Mouse (Mus musculus): ENCODE measurements around the gene Cisd3. TPM values are rescaled to one million over a fixed set of nuclear protein-coding genes. Genes with fewer than 3 reads are reported as not detected.

The Cisd3 gene
- polyA plus RNA-seq, 1 experiment from 2014 or later, result 45.8 TPM

DNA sequence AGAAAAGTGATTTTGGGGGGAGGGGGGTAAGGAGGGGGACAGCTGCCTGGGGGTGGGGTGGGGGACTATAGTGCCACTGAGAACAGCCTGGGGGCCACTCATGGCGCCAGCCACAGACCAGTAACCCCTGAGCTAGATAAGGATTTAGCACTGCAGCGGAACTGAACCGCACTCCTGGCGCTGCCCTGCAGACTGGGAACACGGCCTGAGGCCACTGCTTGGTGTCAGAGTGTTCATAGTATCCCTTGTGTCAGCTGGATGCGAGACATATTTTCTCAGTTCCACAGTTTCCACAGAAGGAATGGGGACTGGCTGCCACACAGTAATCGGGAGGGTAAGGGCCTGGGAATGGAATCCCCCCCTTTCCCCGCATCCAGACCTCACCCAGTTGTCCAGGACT is 30.4 kb downstream of the Cisd3 start:
- Histone ChIP-seq H3K27ac (ENCODE audit: low read depth, low read length) (no peak overlapping the region; the same call in 1 of the 2 replicates), H3K9ac (ENCODE audit: low read depth, low read length) (no peak overlapping the region), H3K4me2 (no peak overlapping the region), H3K9me3 (replicated peaks; ENCODE audit: control insufficient read depth, low read length) (no peaks in the 10 kb centered on the region), H3K36me3 (ENCODE audit: control insufficient read depth, insufficient read depth, low read length) (peaks cover 37% of the 10 kb centered on the region), H3K27me3 (ENCODE audit: control insufficient read depth, insufficient read depth, low read length) (no peaks in the 10 kb centered on the region), H3K4me1 (ENCODE audit: control insufficient read depth, insufficient read depth, low read length) (no peaks in the 10 kb centered on the region; the same call in 1 of the 2 replicates), H3K4me3 (ENCODE audit: low read depth, low read length) (no peak overlapping the region)
- WGBS (ENCODE audit: insufficient replicate concordance), result 72% methylated on average over 8 of the region's 8 CpGs
- ATAC-seq (replicated peaks; ENCODE audit: insufficient number of reproducible peaks, low FRiP score, low TSS enrichment), result no peak

DNA sequence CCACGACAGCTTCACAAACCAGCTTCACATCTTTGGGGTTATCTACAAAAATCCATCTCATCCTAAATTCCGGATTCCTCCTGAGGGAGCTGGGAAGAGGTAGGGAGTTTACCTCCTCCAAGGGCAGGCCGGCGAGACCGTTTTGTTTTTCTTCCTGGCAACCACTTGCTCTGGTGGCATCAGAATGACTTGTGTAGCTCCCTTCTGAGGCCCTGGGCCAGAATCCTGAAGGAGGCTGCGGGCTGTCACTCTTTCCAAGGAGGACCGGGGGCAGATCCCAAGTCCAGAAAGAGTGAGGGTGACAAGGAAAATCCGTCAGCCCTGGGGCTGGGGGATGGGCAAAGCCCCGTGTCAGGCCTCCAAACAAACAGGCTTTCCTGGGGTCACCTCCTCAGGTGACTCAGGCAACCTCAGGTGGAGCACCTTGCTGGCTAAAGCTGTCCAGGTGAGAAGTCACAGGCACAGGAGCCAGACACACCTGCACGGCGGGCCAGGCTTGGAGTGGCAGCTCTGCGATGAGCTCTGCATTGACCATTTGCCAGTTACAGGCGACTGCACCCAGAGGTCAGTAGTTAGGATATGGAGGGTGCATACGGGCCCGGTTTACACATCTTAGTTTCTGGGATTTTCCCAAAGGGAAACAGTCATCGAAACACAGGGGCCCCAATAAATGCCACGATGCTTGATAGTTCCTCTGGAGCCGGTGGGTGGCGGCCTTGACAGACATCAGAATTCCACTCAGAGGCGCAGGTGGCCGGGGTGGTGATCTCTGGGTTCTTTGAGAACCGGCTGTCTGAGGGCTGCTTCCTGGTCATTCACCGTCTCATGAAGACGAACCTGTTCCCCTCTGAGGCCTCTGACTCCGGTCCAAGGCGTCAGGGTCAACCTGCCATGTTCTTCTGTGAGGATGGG is 32.0 kb downstream of the Cisd3 start:
- no peak overlapping the region for H3K4me2 ChIP-seq
- H3K9ac ChIP-seq (ENCODE audit: low read depth, low read length), result no peak overlapping the region
- H3K36me3 ChIP-seq (ENCODE audit: control insufficient read depth, insufficient read depth, low read length), result peaks cover 46% of the 10 kb centered on the region
- H3K27me3 ChIP-seq (ENCODE audit: control insufficient read depth, insufficient read depth, low read length), result no peaks in the 10 kb centered on the region
- H3K4me1 ChIP-seq (ENCODE audit: control insufficient read depth, insufficient read depth, low read length), result no peaks in the 10 kb centered on the region; the same call in 1 of the 2 replicates
- H3K4me3 ChIP-seq (ENCODE audit: low read depth, low read length), result no peak overlapping the region
- H3K9me3 ChIP-seq (replicated peaks; ENCODE audit: control insufficient read depth, low read length), result no peaks in the 10 kb centered on the region
- 84% methylated on average over 26 of the region's 26 CpGs for WGBS (ENCODE audit: insufficient replicate concordance)
- H3K27ac ChIP-seq (ENCODE audit: low read depth, low read length), result no peak overlapping the region
- no peak for ATAC-seq (replicated peaks; ENCODE audit: insufficient number of reproducible peaks, low FRiP score, low TSS enrichment)

DNA sequence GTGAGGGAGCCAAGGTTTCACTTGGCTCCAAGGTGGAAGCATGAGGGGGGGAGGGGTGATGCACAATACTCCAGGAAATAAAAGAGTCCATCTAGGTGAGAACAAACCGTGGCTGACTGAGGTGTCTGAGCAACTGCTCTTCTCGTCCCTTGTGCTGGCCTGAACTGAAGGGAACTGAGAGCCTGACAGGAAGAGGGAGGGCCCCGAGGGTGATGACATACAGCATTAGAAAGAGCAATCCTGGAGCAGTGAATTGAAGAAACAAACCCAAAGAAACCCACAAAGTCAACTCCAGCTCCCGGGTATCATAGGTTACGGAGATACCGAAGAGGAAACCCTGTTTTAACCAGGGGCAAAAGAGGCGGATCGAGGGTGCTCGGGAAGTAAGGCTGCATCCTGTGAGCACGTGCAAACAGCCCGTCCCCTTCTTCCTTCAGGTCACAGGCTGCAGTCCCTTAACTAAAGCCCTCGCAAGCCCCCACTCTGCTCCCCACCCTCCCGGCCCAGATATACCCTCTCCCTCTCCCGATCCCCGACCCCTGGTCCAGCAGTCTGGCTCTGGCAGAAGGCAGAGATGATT is 32.7 kb downstream of the Cisd3 start:
- no peak overlapping the region for H3K4me3 ChIP-seq (ENCODE audit: low read depth, low read length)
- no peak overlapping the region for H3K9ac ChIP-seq (ENCODE audit: low read depth, low read length)
- H3K27me3 ChIP-seq (ENCODE audit: control insufficient read depth, insufficient read depth, low read length), result no peaks in the 10 kb centered on the region
- peaks cover 45% of the 10 kb centered on the region for H3K36me3 ChIP-seq (ENCODE audit: control insufficient read depth, insufficient read depth, low read length)
- no peak overlapping the region for H3K4me2 ChIP-seq
- H3K9me3 ChIP-seq (replicated peaks; ENCODE audit: control insufficient read depth, low read length), result no peaks in the 10 kb centered on the region
- 61% methylated on average over 15 of the region's 15 CpGs for WGBS (ENCODE audit: insufficient replicate concordance)
- no peaks in the 10 kb centered on the region; the same call in 1 of the 2 replicates for H3K4me1 ChIP-seq (ENCODE audit: control insufficient read depth, insufficient read depth, low read length)
- H3K27ac ChIP-seq (ENCODE audit: low read depth, low read length), result no peak overlapping the region
- ATAC-seq (replicated peaks; ENCODE audit: insufficient number of reproducible peaks, low FRiP score, low TSS enrichment), result no peak

DNA sequence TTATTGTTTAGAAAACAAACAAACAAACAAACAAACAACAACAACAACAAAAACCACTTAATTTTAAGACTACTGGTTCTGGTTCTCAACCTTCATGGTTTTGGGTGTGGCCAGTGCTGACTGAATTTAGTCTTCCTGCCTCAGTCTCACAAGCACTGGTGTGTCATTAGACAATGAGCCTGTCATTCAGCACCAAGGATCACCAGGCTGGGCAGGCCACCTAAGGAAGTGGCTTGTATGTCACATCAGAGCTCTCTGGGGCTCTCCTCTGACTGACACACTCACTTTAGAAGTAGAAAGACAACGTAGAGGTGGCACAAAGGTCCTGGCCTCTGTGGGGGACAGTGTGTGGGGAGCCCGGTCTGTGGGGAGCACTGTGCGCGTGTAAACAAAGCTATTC is 33.4 kb downstream of the Cisd3 start:
- H3K27me3 ChIP-seq (ENCODE audit: control insufficient read depth, insufficient read depth, low read length), result no peaks in the 10 kb centered on the region
- WGBS (ENCODE audit: insufficient replicate concordance), result 79% methylated on average over 4 of the region's 4 CpGs
- no peak overlapping the region for H3K4me3 ChIP-seq (ENCODE audit: low read depth, low read length)
- no peaks in the 10 kb centered on the region; the same call in 1 of the 2 replicates for H3K4me1 ChIP-seq (ENCODE audit: control insufficient read depth, insufficient read depth, low read length)
- no peak overlapping the region for H3K27ac ChIP-seq (ENCODE audit: low read depth, low read length)
- H3K4me2 ChIP-seq, result no peak overlapping the region
- no peak overlapping the region for H3K9ac ChIP-seq (ENCODE audit: low read depth, low read length)
- H3K36me3 ChIP-seq (ENCODE audit: control insufficient read depth, insufficient read depth, low read length), result peaks cover 46% of the 10 kb centered on the region
- H3K9me3 ChIP-seq (replicated peaks; ENCODE audit: control insufficient read depth, low read length), result no peaks in the 10 kb centered on the region
- ATAC-seq (replicated peaks; ENCODE audit: insufficient number of reproducible peaks, low FRiP score, low TSS enrichment), result no peak

DNA sequence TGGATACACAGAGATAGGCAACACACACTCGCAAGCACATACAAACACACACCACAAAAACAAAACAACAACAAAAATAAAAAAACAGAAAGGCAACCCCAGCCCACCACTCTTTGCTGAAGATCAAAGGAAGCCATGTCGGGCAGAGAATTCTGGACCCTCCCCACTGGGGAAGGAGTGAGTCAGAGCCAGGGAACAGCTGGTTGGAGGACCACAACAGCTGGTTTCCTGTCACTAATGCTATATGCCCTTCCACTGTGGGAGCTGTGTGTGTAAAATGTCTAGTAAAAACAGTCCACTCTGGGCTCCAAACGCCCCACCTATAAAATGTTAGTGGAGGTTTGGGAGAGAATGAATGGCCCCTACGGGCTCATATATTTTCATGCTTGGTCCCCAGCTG is 35.7 kb downstream of the Cisd3 start:
- Histone ChIP-seq H3K4me2 (no peak overlapping the region), H3K27me3 (ENCODE audit: control insufficient read depth, insufficient read depth, low read length) (no peaks in the 10 kb centered on the region), H3K4me3 (ENCODE audit: low read depth, low read length) (no peak overlapping the region), H3K27ac (ENCODE audit: low read depth, low read length) (no peak overlapping the region), H3K4me1 (ENCODE audit: control insufficient read depth, insufficient read depth, low read length) (no peaks in the 10 kb centered on the region; the same call in 1 of the 2 replicates), H3K36me3 (ENCODE audit: control insufficient read depth, insufficient read depth, low read length) (peaks cover 48% of the 10 kb centered on the region), H3K9me3 (replicated peaks; ENCODE audit: control insufficient read depth, low read length) (no peaks in the 10 kb centered on the region), H3K9ac (ENCODE audit: low read depth, low read length) (no peak overlapping the region)
- WGBS (ENCODE audit: insufficient replicate concordance), result 88% methylated on average over 4 of the region's 4 CpGs
- ATAC-seq (replicated peaks; ENCODE audit: insufficient number of reproducible peaks, low FRiP score, low TSS enrichment), result no peak

DNA sequence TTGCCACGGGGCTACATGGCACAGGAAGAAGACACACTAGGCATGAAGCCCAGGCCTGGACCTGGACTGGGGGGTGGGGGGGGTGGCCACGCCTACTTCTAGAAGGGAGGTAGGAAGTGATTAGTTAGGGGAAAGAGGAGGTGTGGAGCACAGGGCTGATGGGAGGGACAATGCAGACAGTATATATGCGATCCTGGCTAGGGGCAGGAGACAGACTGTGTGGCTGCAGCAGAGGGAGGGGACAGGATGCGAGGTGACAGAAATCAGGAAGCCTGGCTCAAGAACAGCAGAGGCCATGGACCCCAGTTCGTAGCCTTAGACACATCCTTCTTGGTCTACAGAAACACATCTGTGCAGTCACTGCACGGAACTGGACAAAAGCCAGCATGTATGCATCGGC is 38.1 kb downstream of the Cisd3 start:
- 72% methylated on average over 7 of the region's 7 CpGs for WGBS (ENCODE audit: insufficient replicate concordance)
- no peak overlapping the region for H3K9ac ChIP-seq (ENCODE audit: low read depth, low read length)
- H3K4me3 ChIP-seq (ENCODE audit: low read depth, low read length), result no peak overlapping the region
- no peak overlapping the region for H3K27ac ChIP-seq (ENCODE audit: low read depth, low read length)
- no peaks in the 10 kb centered on the region for H3K9me3 ChIP-seq (replicated peaks; ENCODE audit: control insufficient read depth, low read length)
- peaks cover 47% of the 10 kb centered on the region for H3K36me3 ChIP-seq (ENCODE audit: control insufficient read depth, insufficient read depth, low read length)
- no peak for ATAC-seq (replicated peaks; ENCODE audit: insufficient number of reproducible peaks, low FRiP score, low TSS enrichment)
- no peaks in the 10 kb centered on the region for H3K4me1 ChIP-seq (ENCODE audit: control insufficient read depth, insufficient read depth, low read length)
- H3K4me2 ChIP-seq, result no peak overlapping the region
- H3K27me3 ChIP-seq (ENCODE audit: control insufficient read depth, insufficient read depth, low read length), result no peaks in the 10 kb centered on the region

DNA sequence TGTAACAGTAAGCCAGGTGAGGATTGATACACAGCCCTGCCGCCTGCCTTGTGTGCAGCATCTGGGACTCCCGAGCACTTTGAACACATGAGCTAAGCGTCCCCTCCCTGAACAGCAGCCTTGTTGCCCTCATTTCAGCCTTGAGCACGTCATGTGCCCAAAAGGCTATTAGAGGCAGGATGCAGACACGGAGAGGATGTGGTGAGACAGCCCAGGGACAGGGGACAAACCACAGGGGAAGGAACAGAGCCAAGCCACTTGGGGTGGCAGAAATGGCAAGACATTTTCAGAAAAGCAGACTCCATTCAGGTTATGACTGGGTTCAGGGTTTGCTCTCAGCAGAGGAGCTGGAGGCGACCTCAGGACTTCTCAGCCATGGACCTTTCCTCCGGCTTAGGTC is 42.7 kb downstream of the Cisd3 start:
- Histone ChIP-seq H3K27ac (ENCODE audit: low read depth, low read length) (no peak overlapping the region), H3K36me3 (ENCODE audit: control insufficient read depth, insufficient read depth, low read length) (peaks cover 19% of the 10 kb centered on the region), H3K4me2 (no peak overlapping the region), H3K9ac (ENCODE audit: low read depth, low read length) (no peak overlapping the region), H3K9me3 (replicated peaks; ENCODE audit: control insufficient read depth, low read length) (no peaks in the 10 kb centered on the region), H3K4me1 (ENCODE audit: control insufficient read depth, insufficient read depth, low read length) (no peaks in the 10 kb centered on the region), H3K4me3 (ENCODE audit: low read depth, low read length) (no peak overlapping the region), H3K27me3 (ENCODE audit: control insufficient read depth, insufficient read depth, low read length) (no peaks in the 10 kb centered on the region)
- 68% methylated on average over 7 of the region's 7 CpGs for WGBS (ENCODE audit: insufficient replicate concordance)
- ATAC-seq (replicated peaks; ENCODE audit: insufficient number of reproducible peaks, low FRiP score, low TSS enrichment), result no peak

DNA sequence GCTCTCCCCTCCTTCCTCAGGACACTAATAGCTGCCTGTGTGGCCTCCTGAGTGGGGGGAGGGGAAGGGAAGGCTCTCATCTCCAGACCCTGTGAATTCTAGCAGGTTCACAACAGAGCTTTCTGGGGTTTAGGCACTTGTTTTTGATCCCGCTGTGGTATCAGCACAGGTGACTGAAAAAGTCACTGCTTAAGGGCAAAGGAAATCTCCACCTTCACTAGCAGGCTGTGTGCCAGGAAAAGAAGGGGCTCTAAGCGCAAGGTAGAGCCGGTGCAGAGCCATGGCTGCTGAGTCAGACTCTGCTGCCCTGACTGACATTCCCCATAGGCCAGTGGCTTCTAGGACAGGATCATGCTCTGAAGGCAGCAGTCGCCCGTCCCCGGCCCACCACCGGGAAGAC is 43.1 kb downstream of the Cisd3 start:
- H3K27me3 ChIP-seq (ENCODE audit: control insufficient read depth, insufficient read depth, low read length), result no peaks in the 10 kb centered on the region
- no peak overlapping the region for H3K9ac ChIP-seq (ENCODE audit: low read depth, low read length)
- peaks cover 19% of the 10 kb centered on the region for H3K36me3 ChIP-seq (ENCODE audit: control insufficient read depth, insufficient read depth, low read length)
- peaks cover 2% of the 10 kb centered on the region for H3K4me1 ChIP-seq (ENCODE audit: control insufficient read depth, insufficient read depth, low read length)
- ATAC-seq (replicated peaks; ENCODE audit: insufficient number of reproducible peaks, low FRiP score, low TSS enrichment), result no peak
- H3K4me3 ChIP-seq (ENCODE audit: low read depth, low read length), result no peak overlapping the region
- WGBS (ENCODE audit: insufficient replicate concordance), result 63% methylated on average over 7 of the region's 7 CpGs
- no peak overlapping the region for H3K27ac ChIP-seq (ENCODE audit: low read depth, low read length)
- H3K4me2 ChIP-seq, result no peak overlapping the region
- no peaks in the 10 kb centered on the region for H3K9me3 ChIP-seq (replicated peaks; ENCODE audit: control insufficient read depth, low read length)

Measured in heart, embryonic 11.5 days (tissue).